Mouse (Mus musculus): Measurements from ENCODE around the gene Adamtsl2. TPM values are rescaled to one million over a fixed set of nuclear protein-coding genes. Genes with fewer than 3 reads are reported as not detected.

The Adamtsl2 gene
- total and polyA plus RNA-seq, 3 experiments: 9.2 to 27.0 (median 18.9) TPM

DNA sequence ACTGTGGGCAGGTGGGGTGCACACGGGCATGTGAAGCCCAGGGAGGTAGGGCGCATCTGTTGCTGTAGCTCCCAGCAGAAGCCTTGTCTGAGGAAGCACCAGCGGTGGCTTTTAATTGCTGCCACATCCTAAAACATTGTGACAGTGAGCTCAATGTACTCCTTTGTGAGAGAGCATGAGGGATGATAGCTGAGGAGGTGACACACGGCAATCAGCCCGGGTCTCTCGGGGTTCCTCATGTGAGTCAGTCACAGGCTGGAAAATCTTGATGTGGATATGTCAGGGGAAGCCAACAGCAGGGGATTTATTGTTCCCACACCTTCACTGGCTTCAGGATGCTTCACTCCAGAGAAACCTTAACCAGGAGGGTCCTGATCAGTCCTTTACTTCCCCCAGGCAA lies 67.7 kb downstream of the Adamtsl2 start:
- no peak for DNase-seq
- Histone ChIP-seq H3K4me3 (no peak overlapping the region), H3K9ac (ENCODE audit: low read depth, low read length) (no peak overlapping the region), H3K4me1 (ENCODE audit: control insufficient read depth, insufficient read depth, low read length) (no peaks in the 10 kb centered on the region), H3K27me3 (ENCODE audit: control insufficient read depth, insufficient read depth, low read length) (no peaks in the 10 kb centered on the region), H3K79me2 (replicated peaks; ENCODE audit: control insufficient read depth, insufficient read depth, low read length) (no peaks in the 10 kb centered on the region), H3K27ac (no peak overlapping the region), H3K36me3 (ENCODE audit: control insufficient read depth, insufficient read depth, low read length) (no peaks in the 10 kb centered on the region)
- no peak for TF ChIP-seq POLR2A (IDR thresholded peaks at IDR 0.05; ENCODE audit: insufficient read depth, low read depth, low read length)
- no peak for TF ChIP-seq EP300 (IDR thresholded peaks at IDR 0.05; ENCODE audit: insufficient read depth, low read depth, low read length)
- TF ChIP-seq CTCF (IDR thresholded peaks at IDR 0.05): no peak
- intact Hi-C loops (cut with DNase I): no loop called here
- 72% methylated on average over 6 of the region's 6 CpGs for WGBS

DNA sequence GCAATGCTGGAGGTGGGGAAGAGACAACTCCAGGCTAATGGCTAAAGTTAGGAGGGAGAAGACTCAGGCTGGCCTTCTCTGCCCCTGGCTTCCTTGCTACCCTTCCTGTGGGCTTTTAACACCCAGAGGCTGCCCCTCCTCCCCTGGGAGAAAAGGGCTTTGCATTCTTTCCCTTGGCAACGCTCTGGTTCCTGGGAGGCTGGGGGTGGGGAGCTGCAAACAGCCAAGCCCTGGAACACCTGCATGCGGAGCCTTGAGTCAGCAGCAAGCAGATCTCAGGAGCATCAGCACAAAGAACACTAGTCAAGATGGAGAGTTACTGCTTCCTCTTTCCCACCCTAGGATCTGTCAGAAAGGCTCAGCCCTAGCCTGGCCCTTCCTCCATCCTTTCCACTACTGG lies 70.3 kb downstream of the Adamtsl2 start:
- no peak overlapping the region for H3K4me3 ChIP-seq
- no peak overlapping the region for H3K9ac ChIP-seq (ENCODE audit: low read depth, low read length)
- no peak for DNase-seq
- no peaks in the 10 kb centered on the region for H3K27me3 ChIP-seq (ENCODE audit: control insufficient read depth, insufficient read depth, low read length)
- H3K27ac ChIP-seq: no peak overlapping the region
- intact Hi-C loops (cut with DNase I): no loop called here
- no peaks in the 10 kb centered on the region for H3K4me1 ChIP-seq (ENCODE audit: control insufficient read depth, insufficient read depth, low read length)
- WGBS: 30% methylated on average over 2 of the region's 2 CpGs
- no peaks in the 10 kb centered on the region for H3K79me2 ChIP-seq (replicated peaks; ENCODE audit: control insufficient read depth, insufficient read depth, low read length)
- TF ChIP-seq CTCF (IDR thresholded peaks at IDR 0.05): no peak
- TF ChIP-seq POLR2A (IDR thresholded peaks at IDR 0.05; ENCODE audit: insufficient read depth, low read depth, low read length): no peak
- no peak for TF ChIP-seq EP300 (IDR thresholded peaks at IDR 0.05; ENCODE audit: insufficient read depth, low read depth, low read length)
- no peaks in the 10 kb centered on the region for H3K36me3 ChIP-seq (ENCODE audit: control insufficient read depth, insufficient read depth, low read length)

- no peak for DNase-seq
- no peak for TF ChIP-seq EP300 (IDR thresholded peaks at IDR 0.05; ENCODE audit: insufficient read depth, low read depth, low read length)
- Histone ChIP-seq H3K36me3 (ENCODE audit: control insufficient read depth, insufficient read depth, low read length) (no peaks in the 10 kb centered on the region), H3K9ac (ENCODE audit: low read depth, low read length) (no peak overlapping the region), H3K4me1 (ENCODE audit: control insufficient read depth, insufficient read depth, low read length) (no peaks in the 10 kb centered on the region), H3K79me2 (replicated peaks; ENCODE audit: control insufficient read depth, insufficient read depth, low read length) (no peaks in the 10 kb centered on the region), H3K27me3 (ENCODE audit: control insufficient read depth, insufficient read depth, low read length) (no peaks in the 10 kb centered on the region), H3K4me3 (no peak overlapping the region), H3K27ac (no peak overlapping the region)
- 79% methylated on average over 10 of the region's 10 CpGs for WGBS
- intact Hi-C loops (cut with DNase I): no loop called here
These were observed 75.4 kb downstream of the Adamtsl2 start for GRCm38 (mm10) chr2:27154466-27155185.

DNA sequence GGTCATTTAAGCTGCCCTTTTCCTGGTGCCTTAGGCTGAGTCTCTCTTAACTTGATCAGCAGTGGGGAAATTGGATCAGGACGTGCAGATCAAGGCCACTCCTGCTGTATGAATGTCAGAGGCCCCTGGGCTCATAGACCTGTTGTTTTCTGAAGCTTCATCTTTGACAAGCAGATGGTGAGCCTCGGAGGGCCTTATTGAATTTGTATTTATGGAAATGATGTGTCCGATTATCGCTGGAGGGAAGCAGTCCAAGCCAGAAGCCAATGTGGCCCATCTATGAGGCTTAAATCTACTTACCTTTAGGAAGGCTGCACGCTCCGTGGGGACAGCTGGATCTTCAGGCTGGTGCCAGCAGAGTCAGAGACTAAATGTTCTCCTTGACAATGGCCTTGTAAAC lies 77.4 kb downstream of the Adamtsl2 start:
- Histone ChIP-seq H3K27ac (no peak overlapping the region), H3K4me1 (ENCODE audit: control insufficient read depth, insufficient read depth, low read length) (no peaks in the 10 kb centered on the region), H3K9ac (ENCODE audit: low read depth, low read length) (no peak overlapping the region), H3K4me3 (no peak overlapping the region), H3K79me2 (replicated peaks; ENCODE audit: control insufficient read depth, insufficient read depth, low read length) (no peaks in the 10 kb centered on the region), H3K27me3 (ENCODE audit: control insufficient read depth, insufficient read depth, low read length) (no peaks in the 10 kb centered on the region), H3K36me3 (ENCODE audit: control insufficient read depth, insufficient read depth, low read length) (no peaks in the 10 kb centered on the region)
- intact Hi-C loops (cut with DNase I): no loop called here
- no peak for DNase-seq
- no peak for TF ChIP-seq CTCF (IDR thresholded peaks at IDR 0.05)
- TF ChIP-seq POLR2A (IDR thresholded peaks at IDR 0.05; ENCODE audit: insufficient read depth, low read depth, low read length): no peak
- no peak for TF ChIP-seq EP300 (IDR thresholded peaks at IDR 0.05; ENCODE audit: insufficient read depth, low read depth, low read length)
- WGBS: 87% methylated on average over 6 of the region's 6 CpGs

Other genes starting within 250 kb of the Adamtsl2 start
- not detected for gene Abo, start 214.4 kb upstream of the Adamtsl2 start, total RNA-seq (2021)
- gene Abo, start 214.4 kb upstream of the Adamtsl2 start, polyA plus RNA-seq (2012; rRNA removed): not detected in 2 replicates
- gene Surf6, start 176.5 kb upstream of the Adamtsl2 start, total RNA-seq (2021): 10 to 100 TPM; 12.7 to 13.2 TPM
- gene Surf6, start 176.5 kb upstream of the Adamtsl2 start, polyA plus RNA-seq (2012; rRNA removed): 4.4 and 8.7 TPM in 2 replicates
- 10 to 100 TPM; 20.7 to 26.0 TPM for gene Med22, start 168.7 kb upstream of the Adamtsl2 start, total RNA-seq (2021)
- 26.0 and 37.9 TPM in 2 replicates for gene Med22, start 168.7 kb upstream of the Adamtsl2 start, polyA plus RNA-seq (2012; rRNA removed)
- gene Rpl7a, start 168.6 kb upstream of the Adamtsl2 start, total RNA-seq (2021): 100 to 1,000 TPM; 266 to 312 TPM
- 431 and 478 TPM in 2 replicates for gene Rpl7a, start 168.6 kb upstream of the Adamtsl2 start, polyA plus RNA-seq (2012; rRNA removed)
- 10 to 100 TPM; 15.2 to 16.8 TPM for gene Surf2, start 163.0 kb upstream of the Adamtsl2 start, total RNA-seq (2021)
- 21.6 and 22.7 TPM in 2 replicates for gene Surf2, start 163.0 kb upstream of the Adamtsl2 start, polyA plus RNA-seq (2012; rRNA removed)
- gene Surf1, start 162.8 kb upstream of the Adamtsl2 start, total RNA-seq (2021): 10 to 100 TPM; 49.7 to 68.0 TPM
- 49.9 and 51.7 TPM in 2 replicates for gene Surf1, start 162.8 kb upstream of the Adamtsl2 start, polyA plus RNA-seq (2012; rRNA removed)
- 10 to 100 TPM; 80.9 to 87.1 TPM for gene Surf4, start 145.5 kb upstream of the Adamtsl2 start, total RNA-seq (2021)
- 124 and 155 TPM in 2 replicates for gene Surf4, start 145.5 kb upstream of the Adamtsl2 start, polyA plus RNA-seq (2012; rRNA removed)
- gene Stkld1, start 145.3 kb upstream of the Adamtsl2 start, total RNA-seq (2021): not detected
- gene Stkld1, start 145.3 kb upstream of the Adamtsl2 start, polyA plus RNA-seq (2012; rRNA removed): 0.06 TPM in 1 of 2 replicates, not detected in the other
- gene Rexo4, start 115.0 kb upstream of the Adamtsl2 start, total RNA-seq (2021): 10 to 100 TPM; 11.2 to 13.1 TPM
- gene Rexo4, start 115.0 kb upstream of the Adamtsl2 start, polyA plus RNA-seq (2012; rRNA removed): 8.4 and 15.3 TPM in 2 replicates
- not detected for gene Adamts13, start 106.0 kb upstream of the Adamtsl2 start, total RNA-seq (2021)
- not detected in 2 replicates for gene Adamts13, start 106.0 kb upstream of the Adamtsl2 start, polyA plus RNA-seq (2012; rRNA removed)
- 10 to 100 TPM; 44.5 to 44.7 TPM for gene Cacfd1, start 69.5 kb upstream of the Adamtsl2 start, total RNA-seq (2021)
- 57.7 and 82.3 TPM in 2 replicates for gene Cacfd1, start 69.5 kb upstream of the Adamtsl2 start, polyA plus RNA-seq (2012; rRNA removed)
- under 1 TPM; 0.21 to 0.41 TPM for gene Slc2a6, start 51.4 kb upstream of the Adamtsl2 start, total RNA-seq (2021)
- gene Slc2a6, start 51.4 kb upstream of the Adamtsl2 start, polyA plus RNA-seq (2012; rRNA removed): 0.97 and 1.1 TPM in 2 replicates
- not detected for gene Mymk, start 7.2 kb upstream of the Adamtsl2 start, total RNA-seq (2021)
- 0.10 TPM in 1 of 2 replicates, not detected in the other for gene Mymk, start 7.2 kb upstream of the Adamtsl2 start, polyA plus RNA-seq (2012; rRNA removed)
- under 1 TPM; 0.44 to 0.77 TPM for gene Fam163b, start 63.1 kb downstream of the Adamtsl2 start, total RNA-seq (2021)
- 1.1 and 1.4 TPM in 2 replicates for gene Fam163b, start 63.1 kb downstream of the Adamtsl2 start, polyA plus RNA-seq (2012; rRNA removed)
- gene Dbh, start 85.9 kb downstream of the Adamtsl2 start, total RNA-seq (2021): 1 to 10 TPM; 1.1 to 2.1 TPM
- 7.7 and 9.4 TPM in 2 replicates for gene Dbh, start 85.9 kb downstream of the Adamtsl2 start, polyA plus RNA-seq (2012; rRNA removed)
- 1 to 10 TPM; 4.7 to 6.5 TPM for gene Sardh, start 169.0 kb downstream of the Adamtsl2 start, total RNA-seq (2021)
- 18.0 and 19.1 TPM in 2 replicates for gene Sardh, start 169.0 kb downstream of the Adamtsl2 start, polyA plus RNA-seq (2012; rRNA removed)